Mouse (Mus musculus) gastrocnemius, postnatal 36 days (tissue): ENCODE data around the gene Nt5c3b. TPM values are rescaled to one million over a fixed set of nuclear protein-coding genes. Genes with fewer than 3 reads are reported as not detected.

Experiments used
- DNase-seq, 2 experiments: peaks; one replicate each; pipeline ENCODE4 v3.0.0; 2022
- intact Hi-C: fragments of 180-260 bp; cut with DNase I; formaldehyde crosslinking; loops from one replicate; pipeline ENCODE4 v1.15.1; 2025
- long read RNA-seq, 2 experiments: library from polyadenylated mRNA; stranded (forward); transcript quantifications; one replicate each; pipeline ENCODE4 v2.0.0; 2021
- total RNA-seq, 2 experiments: library from RNA; stranded (reverse); gene quantifications; 2 replicates each; pipeline ENCODE4 v1.2.3; 2021

The Nt5c3b gene
- total RNA-seq: 1 to 10 TPM; 7.5 to 8.1 TPM
- long read RNA-seq, experiment 1, transcript Nt5c3b-201 (9 exons, 1,399 nt): major isoform, 9 of 14 reads
- long read RNA-seq, experiment 1, partial matches to known transcripts: 3 of 14 reads
- long read RNA-seq, experiment 1, other reads (novel, unspliced or antisense): 1 of 14 reads
- long read RNA-seq, experiment 2, transcript Nt5c3b-201 (9 exons, 1,399 nt): major isoform, 7 of 15 reads
- long read RNA-seq, experiment 2, partial matches to known transcripts: 0 of 15 reads
- long read RNA-seq, experiment 2, other reads (novel, unspliced or antisense): 5 of 15 reads

DNA sequence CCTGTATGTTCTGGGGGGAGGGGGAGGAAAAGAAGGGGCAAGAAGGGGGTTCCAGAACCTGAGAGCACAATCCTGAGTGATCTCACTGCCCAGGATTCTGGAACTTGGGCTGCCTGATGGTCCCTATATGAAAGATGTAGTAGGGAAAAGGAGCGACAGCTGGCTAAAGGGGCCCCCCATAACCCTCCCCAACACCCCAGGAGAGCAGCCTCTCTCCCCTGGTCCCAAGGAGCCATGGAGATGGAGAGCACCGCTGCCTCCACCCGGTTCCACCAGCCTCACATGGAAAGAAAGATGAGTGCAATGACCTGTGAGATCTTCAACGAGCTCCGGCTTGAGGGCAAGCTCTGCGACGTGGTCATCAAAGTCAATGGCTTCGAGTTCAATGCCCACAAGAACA lies at the start of gene Nt5c3b, which contains the start of gene Klhl10:
Nt5c3b (minus strand) TSS at position 12 of the 400 bp plus-strand sequence.
Klhl10 (plus strand) TSS at position 121 of the 400 bp plus-strand sequence.
- intact Hi-C loops: no loop called here
- no peak for DNase-seq

DNA sequence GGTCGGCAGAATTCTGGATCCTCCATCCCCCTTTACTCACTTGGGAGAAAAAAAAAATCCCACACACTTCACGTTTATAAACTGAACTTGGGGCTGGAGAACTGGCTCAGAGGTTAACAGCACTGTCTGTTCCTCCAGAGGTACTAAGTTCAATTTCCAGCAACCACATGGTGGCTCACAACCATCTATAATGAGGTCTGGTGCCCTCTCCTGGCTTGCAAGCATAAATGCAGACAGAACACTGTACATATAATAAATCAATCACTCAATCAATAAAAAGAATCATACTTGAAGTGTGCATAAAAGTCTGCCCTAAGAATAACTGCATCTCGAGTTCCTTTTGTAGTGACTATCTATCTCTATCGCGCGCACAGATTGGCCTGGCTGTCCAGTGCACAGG lies 49.3 kb upstream of the Nt5c3b start:
- intact Hi-C loops: no loop called here
- no peak for DNase-seq

DNA sequence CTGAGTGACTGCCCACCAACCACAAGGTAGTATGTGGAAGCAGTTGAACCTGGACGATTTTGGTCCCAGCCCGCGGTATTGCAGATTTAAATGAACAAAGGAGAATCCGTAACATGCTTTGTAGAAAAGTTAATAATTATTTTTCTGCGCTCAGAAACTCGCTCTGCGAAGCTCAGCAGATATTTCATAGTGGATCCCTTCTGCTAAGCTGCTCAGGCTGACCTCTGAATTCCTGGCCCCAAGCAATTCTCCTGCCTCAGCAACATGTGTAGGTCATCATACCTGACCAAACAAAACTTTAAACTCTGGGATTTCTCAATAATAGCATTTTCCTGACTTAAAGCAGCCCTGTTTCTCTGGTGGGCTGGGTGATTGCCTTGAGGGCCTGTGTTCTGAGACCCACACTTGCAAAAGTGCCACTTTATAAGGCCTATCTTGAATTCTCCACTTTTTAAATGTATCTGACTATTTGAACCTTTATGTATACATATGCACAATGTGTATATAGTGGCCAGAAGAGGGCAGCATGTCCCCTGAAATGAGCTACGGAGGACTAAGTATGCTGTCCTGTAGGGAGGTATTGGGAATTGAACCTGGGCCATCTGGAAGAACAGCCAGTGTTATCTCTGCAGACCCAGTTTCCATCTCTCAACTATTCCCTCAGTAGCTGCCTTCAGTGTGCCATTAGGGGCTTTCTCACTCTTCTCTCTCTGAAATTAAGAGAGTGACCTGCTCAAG lies 44.4 kb upstream of the Nt5c3b start:
- DNase-seq: no peak
- intact Hi-C loops: loop anchor here (5.0 kb wide), 1 partner anchor 71 kb away; no protein-coding TSS in a partner anchor

DNA sequence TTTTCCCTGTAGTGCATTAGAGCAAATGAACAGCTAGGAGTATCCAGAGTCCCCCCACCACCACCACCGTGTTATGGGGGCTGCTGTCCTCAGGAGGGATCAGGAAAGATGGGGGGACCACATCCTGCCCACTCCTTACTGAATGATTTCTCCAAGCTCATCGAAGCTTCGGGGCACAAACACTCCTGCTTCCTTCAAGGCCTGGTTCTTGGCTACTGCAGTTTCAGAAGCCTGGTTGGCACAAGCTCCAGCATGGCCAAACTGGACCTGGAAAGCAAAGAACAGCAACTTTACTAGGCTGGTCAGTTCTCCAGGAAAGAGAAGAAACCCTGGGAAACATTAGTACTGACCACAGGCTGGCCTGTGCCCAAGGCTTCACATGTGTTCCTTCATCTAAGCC lies 42.9 kb upstream of the Nt5c3b start:
- intact Hi-C loops: no loop called here

GRCm38 (mm10) chr11:100479152-100479551 lies 37.5 kb upstream of the Nt5c3b start:
- intact Hi-C loops: no loop called here
- no peak for DNase-seq

More for the DNA sequence above, 42.9 kb upstream of the Nt5c3b start:
- DNase-seq: no peak

- intact Hi-C loops: no loop called here
- no peak for DNase-seq
Observed at GRCm38 (mm10) chr11:100476281-100476680, 34.7 kb upstream of the Nt5c3b start.

DNA sequence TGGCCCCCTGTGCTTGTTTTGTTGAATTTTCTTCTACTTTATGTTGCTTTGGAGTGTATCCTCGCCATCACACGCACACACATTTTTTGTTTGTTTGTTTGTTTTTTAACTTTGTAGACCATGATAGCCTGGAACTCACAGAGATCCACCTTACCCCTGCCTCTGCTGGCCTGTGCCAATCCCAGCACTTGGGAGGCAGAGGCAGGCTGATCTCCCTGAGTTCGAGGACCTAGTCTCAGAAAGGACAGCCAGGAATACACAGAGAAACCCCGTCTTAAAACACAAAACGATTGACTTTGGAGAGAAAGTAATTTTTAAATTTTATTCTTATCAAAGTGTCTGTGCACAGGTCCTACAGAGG lies 31.3 kb upstream of the Nt5c3b start:
- DNase-seq: no peak
- intact Hi-C loops: loop anchor here (2.0 to 5.0 kb wide), 2 partner anchors 46 to 111 kb away; no protein-coding TSS in a partner anchor

- peak; percentile 83 to 89 for DNase-seq
- intact Hi-C loops: loop anchor here (2.0 to 5.0 kb wide), 2 partner anchors 46 to 110 kb away; no protein-coding TSS in a partner anchor
Observed at GRCm38 (mm10) chr11:100472197-100472934, 30.8 kb upstream of the Nt5c3b start, which contains the start of gene Klhl11. Klhl11 (minus strand) TSS chr11:100472741.

DNA sequence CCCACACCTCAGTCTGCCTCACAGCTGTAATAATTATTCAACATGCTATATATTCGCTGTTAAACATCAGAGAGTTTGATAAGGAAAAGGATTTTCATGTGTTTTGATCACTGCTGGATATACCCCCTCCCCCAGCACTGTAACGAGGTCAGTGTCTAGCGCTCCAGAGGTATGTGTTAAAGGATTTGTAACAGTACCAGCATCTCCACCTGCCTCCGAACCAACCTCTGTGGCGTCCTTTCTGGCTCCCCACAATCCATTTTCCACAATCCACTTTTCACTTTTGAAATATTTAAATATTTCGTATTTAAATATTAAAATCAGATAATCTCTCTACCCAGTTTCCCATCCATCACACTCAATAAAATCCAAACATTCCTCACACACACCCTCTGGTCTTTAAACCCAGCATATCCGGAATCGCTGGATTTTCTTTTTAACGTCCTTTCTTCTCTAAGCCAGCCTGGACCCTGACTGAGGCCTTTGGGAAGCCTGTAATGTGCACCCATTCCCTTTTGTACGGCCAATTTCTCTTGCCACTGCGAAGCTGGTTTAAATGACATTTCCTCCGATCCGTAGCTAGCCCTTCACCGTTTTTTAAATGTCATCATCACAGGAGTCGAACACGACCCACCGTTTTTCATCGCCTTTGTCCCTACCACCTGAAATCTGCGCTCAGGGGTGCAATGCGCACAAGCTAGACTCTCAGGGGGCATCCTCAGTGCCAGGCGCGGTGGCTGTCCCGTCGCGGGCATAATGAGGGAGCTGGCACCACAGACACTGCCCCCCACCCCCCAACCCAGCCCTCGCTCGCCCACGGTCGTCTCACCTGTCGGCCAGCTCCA lies 30.0 kb upstream of the Nt5c3b start:
- no peak for DNase-seq
- intact Hi-C loops: loop anchor here (2.0 to 5.0 kb wide), 2 partner anchors 45 to 109 kb away; no protein-coding TSS in a partner anchor

- intact Hi-C loops: no loop called here
- DNase-seq: no peak
Observed at GRCm38 (mm10) chr11:100465833-100466232, 24.2 kb upstream of the Nt5c3b start.

DNA sequence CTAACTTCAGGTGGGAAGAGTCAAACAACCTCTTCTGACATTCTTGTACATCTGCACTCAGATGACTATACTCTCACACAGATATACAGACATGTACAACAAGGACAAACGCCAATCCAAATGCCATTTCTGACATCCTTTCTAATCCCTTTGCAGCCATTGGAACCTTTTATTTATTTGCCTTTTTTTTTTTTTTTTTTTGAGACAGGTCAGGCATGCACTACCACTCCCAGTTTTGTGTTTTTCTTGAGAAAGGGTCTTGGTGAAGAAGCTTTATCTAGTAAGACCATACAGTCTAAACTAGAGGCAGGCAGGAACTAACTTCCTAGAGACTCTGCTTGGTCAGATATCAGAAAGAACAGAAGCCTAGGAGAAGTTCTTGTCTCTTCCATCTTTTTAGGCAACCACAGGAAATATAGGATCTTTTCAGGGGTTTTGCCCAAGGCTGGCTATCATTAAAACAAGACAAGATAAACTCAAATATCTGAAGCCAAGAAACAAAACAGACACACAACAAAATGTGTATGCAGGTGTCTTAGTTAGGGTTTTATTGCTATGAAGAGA lies 23.7 kb upstream of the Nt5c3b start:
- intact Hi-C loops: no loop called here

DNA sequence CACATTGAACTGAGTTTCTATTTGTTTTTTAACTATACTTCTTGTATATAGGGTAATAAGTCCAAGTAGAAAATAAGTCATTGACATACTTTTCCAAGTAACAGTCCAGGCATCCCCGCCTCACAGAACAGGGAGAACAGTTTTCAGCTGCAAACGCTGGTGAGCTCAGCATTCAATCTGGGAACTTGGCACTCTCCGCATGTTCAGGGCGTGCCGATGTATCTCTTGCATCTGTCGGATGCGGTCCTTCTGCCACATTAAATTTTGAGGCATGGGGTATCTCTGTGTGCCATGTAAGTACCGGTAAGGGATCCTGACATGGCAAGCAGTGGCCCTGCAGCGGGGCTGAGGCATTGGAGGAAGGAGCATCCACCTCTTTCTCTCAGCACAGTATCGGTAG lies 21.1 kb upstream of the Nt5c3b start:
- peak in 1 of 2 experiments; percentile 20 for DNase-seq
- intact Hi-C loops: no loop called here

More for the DNA sequence above, 23.7 kb upstream of the Nt5c3b start:
- no peak for DNase-seq

- DNase-seq: no peak
Observed at GRCm38 (mm10) chr11:100457711-100458110, 16.1 kb upstream of the Nt5c3b start.

GRCm38 (mm10) chr11:100457247-100457646 lies 15.6 kb upstream of the Nt5c3b start:
- intact Hi-C loops: no loop called here
- no peak for DNase-seq

More at GRCm38 (mm10) chr11:100457711-100458110, 16.1 kb upstream of the Nt5c3b start:
- intact Hi-C loops: no loop called here

DNA sequence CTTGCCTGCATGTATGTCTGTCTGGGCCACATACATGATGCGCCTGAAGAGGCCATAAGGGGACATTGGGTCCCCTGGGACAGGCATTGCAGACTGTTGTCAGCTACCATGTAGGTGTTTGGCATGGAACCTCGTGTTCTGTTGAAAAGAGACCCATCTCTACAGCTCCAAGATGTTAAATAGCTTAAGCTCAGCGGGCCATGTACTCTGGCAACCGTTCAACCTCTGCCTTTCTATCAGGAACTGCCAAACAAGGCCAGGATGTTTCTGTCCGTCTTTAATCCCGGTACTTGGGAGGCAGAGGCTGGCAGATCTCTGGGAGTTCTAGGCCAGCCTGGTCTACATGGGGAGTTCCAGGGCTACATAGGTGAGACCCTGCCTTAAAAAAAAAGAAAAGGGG lies 1.0 kb upstream of the Nt5c3b start:
- no peak for DNase-seq
- intact Hi-C loops: no loop called here

DNA sequence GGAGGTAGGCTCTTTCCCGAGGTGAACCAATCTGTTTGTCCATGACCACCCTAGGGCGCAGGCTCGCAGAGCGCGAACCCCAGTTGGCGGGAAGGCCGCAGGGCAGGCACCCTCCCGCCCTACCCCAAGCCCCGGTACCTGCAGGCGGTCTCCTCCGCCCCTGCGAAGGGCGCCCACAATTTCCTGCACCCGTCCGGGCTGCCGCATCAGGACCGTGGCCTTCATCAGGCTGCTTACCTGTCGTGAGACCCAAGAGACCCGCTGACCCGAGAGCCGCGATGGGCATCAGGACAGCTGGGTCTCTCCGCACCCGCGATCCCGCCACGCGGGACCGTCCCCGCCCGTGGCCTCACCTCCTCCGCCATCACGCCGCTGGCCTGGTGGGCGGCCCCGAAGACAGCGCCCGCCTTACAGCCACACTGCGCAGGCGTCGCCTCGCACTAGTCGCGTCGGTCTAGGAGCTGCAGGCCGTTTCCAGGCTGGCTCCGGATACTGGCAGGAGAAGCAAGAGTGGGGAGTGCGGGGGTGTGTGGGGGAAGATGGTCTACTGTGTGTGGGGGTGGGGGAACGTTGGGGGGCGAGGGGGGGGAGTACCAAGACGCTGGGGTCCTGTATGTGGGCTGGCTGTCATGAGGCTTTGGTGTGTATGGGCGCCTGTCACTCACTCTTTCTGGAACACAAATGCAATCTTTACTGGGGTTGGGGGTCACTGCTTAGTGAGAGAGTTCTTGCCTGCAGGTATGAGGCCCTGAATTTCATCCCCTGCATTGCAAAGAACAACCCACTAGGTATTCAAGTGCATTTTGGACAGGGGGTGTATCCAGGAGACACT lies 701 bp downstream of the Nt5c3b start:
- peak; percentile 75 to 77 for DNase-seq
- intact Hi-C loops: no loop called here

GRCm38 (mm10) chr11:100437901-100438300 lies 3.7 kb downstream of the Nt5c3b start:
- intact Hi-C loops: no loop called here
- no peak for DNase-seq

- no peak for DNase-seq
- intact Hi-C loops: no loop called here
Observed at GRCm38 (mm10) chr11:100435678-100436246, 5.8 kb downstream of the Nt5c3b start.
